Mouse (Mus musculus) heart, adult 2 months (tissue): ENCODE measurements around the gene 1700086D15Rik.

ENCODE experiments used
- CTCF ChIP-seq: fragments of 200-600 bp; IDR thresholded peaks from 2 replicates; pipeline ENCODE4 v1.8.1; 2022; ENCODE audit warnings: antibody characterized with exemption, mild to moderate bottlenecking, moderate library complexity
- EP300 ChIP-seq: fragments of 200-500 bp; IDR thresholded peaks from 2 replicates; pipeline ENCODE4 v1.6.1; 2011; ENCODE audit warnings: low read depth, low read length, control low read depth; ENCODE audit not compliant: insufficient read depth
- POLR2A ChIP-seq: fragments of 200-500 bp; IDR thresholded peaks from 2 replicates; pipeline ENCODE4 v1.6.1; 2011; ENCODE audit warnings: mild to moderate bottlenecking, low read depth, low read length, control low read depth; ENCODE audit not compliant: insufficient read depth

GRCm38 (mm10) chr11:65129110-65129509 lies 30.6 kb downstream of the 1700086D15Rik start:
- TF ChIP-seq POLR2A (no peak), EP300 (no peak), CTCF (peak; percentile 72)
